Mouse (Mus musculus) MEL (cell line): ENCODE results near the gene Tmbim6. TPM values are rescaled to one million over a fixed set of nuclear protein-coding genes. Genes with fewer than 3 reads are reported as not detected.

Source experiments
- DNase-seq: peaks from one replicate; pipeline ENCODE4 v3.0.0; 2011; ENCODE audit warnings: low read depth, low spot score
- H3K27ac ChIP-seq: 2 replicates; pipeline ENCODE4 v1.5.1; 2012; ENCODE audit warnings: low read depth, mild to moderate bottlenecking, control low read depth, low read length, moderate library complexity; ENCODE audit not compliant: control insufficient read depth
- H3K27me3 ChIP-seq, 2 experiments: fragments of 150-350 bp in 1 of 2; sonication (generic) in 1 of 2; 2 replicates each; pipeline ENCODE4 v1.6.1; 2012; ENCODE audit warnings: low read length in 2 of 2, mild to moderate bottlenecking in 2 of 2, improper control_type of control experiment in 1 of 2, moderate library complexity in 1 of 2; ENCODE audit not compliant: insufficient read depth in 2 of 2, control insufficient read depth in 1 of 2
- H3K36me3 ChIP-seq, 2 experiments: 2 replicates each; pipeline ENCODE4 v1.6.1; 2012 to 2014; ENCODE audit warnings: low read length in 2 of 2, improper control_type of control experiment in 1 of 2, inconsistent platforms in 1 of 2, mild to moderate bottlenecking in 1 of 2; ENCODE audit not compliant: insufficient read depth in 2 of 2, control insufficient read depth in 1 of 2
- H3K4me1 ChIP-seq, 2 experiments: fragments of 150-350 bp in 1 of 2; sonication (generic) in 1 of 2; 2 replicates each; pipeline ENCODE4 v1.6.1; 2012; ENCODE audit warnings: low read length in 2 of 2, improper control_type of control experiment in 1 of 2, mild to moderate bottlenecking in 1 of 2; ENCODE audit not compliant: insufficient read depth in 2 of 2, control insufficient read depth in 1 of 2
- H3K4me3 ChIP-seq, 2 experiments: fragments of 150-350 bp in 1 of 2; sonication (generic) in 1 of 2; 2 replicates each; pipeline ENCODE4 v1.5.1; 2012; ENCODE audit warnings: low read depth in 2 of 2, low read length in 2 of 2, mild to moderate bottlenecking in 2 of 2, moderate library complexity in 2 of 2, control low read depth in 1 of 2, improper control_type of control experiment in 1 of 2; ENCODE audit not compliant: control insufficient read depth in 1 of 2, insufficient read depth in 1 of 2
- H3K79me2 ChIP-seq: 2 replicates; pipeline ENCODE4 v1.6.1; 2012; ENCODE audit warnings: mild to moderate bottlenecking, low read length, moderate library complexity; ENCODE audit not compliant: control insufficient read depth, poor library complexity, insufficient read depth
- H3K9ac ChIP-seq: 2 replicates; pipeline ENCODE4 v1.6.1; 2012; ENCODE audit warnings: low read depth, mild to moderate bottlenecking, control low read depth, low read length, moderate library complexity; ENCODE audit not compliant: control insufficient read depth, poor library complexity, severe bottlenecking
- H3K9me3 ChIP-seq: fragments of 150-350 bp; sonication (generic); replicated peaks from 2 replicates; pipeline ENCODE4 v1.6.1; 2012; ENCODE audit warnings: mild to moderate bottlenecking, low read length, improper control_type of control experiment, moderate library complexity; ENCODE audit not compliant: insufficient read depth
- MAX ChIP-seq: IDR thresholded peaks from 2 replicates; pipeline ENCODE4 v1.6.1; 2011; ENCODE audit warnings: low read length, improper control_type of control experiment
- MYB ChIP-seq: IDR thresholded peaks from 2 replicates; pipeline ENCODE4 v1.6.1; 2011; ENCODE audit warnings: mild to moderate bottlenecking, low read depth, low read length, improper control_type of control experiment
- POLR2AphosphoS5 ChIP-seq: IDR thresholded peaks from 2 replicates; pipeline ENCODE4 v1.6.1; 2012; ENCODE audit warnings: low read depth, borderline replicate concordance, mild to moderate bottlenecking, inconsistent platforms, low read length, moderate library complexity, mixed read lengths
- TBP ChIP-seq: IDR thresholded peaks from 2 replicates; pipeline ENCODE4 v1.8.0; 2011; ENCODE audit warnings: low read depth, low read length, improper control_type of control experiment
- UBTF ChIP-seq: IDR thresholded peaks from 2 replicates; pipeline ENCODE4 v1.6.1; 2012; ENCODE audit warnings: low read depth, mild to moderate bottlenecking, inconsistent platforms, low read length, improper control_type of control experiment, moderate library complexity, borderline replicate concordance; ENCODE audit not compliant: insufficient read depth
- ZKSCAN1 ChIP-seq: IDR thresholded peaks from 2 replicates; pipeline ENCODE4 v1.6.1; 2012; ENCODE audit warnings: low read depth, mild to moderate bottlenecking, inconsistent platforms, low read length, improper control_type of control experiment, moderate library complexity
- ZNF384 ChIP-seq: IDR thresholded peaks from 2 replicates; pipeline ENCODE4 v1.6.1; 2012; ENCODE audit warnings: low read depth, mild to moderate bottlenecking, inconsistent platforms, low read length, improper control_type of control experiment
- polyA plus RNA-seq, 2 experiments: library from polyadenylated mRNA; stranded (reverse) in 1 of 2; unstranded in 1 of 2; fragments of >175 nt in 1 of 2; fragments of >200 nt in 1 of 2; gene quantifications; 2 replicates each; pipeline versions ENCODE4 v1.2.1 to v1.2.4; 2012; ENCODE audit warnings: low replicate concordance in 2 of 2, low read depth in 1 of 2; ENCODE audit not compliant: insufficient read length in 2 of 2, insufficient read depth in 1 of 2, missing spikeins in 1 of 2
- total RNA-seq: library from RNA; depleted of rRNA; stranded (reverse); fragments of 300-350 nt; gene quantifications from 2 replicates; pipeline ENCODE4 v1.2.3, GENCODE M21; 2012

Gene Tmbim6
- total and polyA plus RNA-seq, 3 experiments: 243 to 339 TPM; not detected in 1

DNA sequence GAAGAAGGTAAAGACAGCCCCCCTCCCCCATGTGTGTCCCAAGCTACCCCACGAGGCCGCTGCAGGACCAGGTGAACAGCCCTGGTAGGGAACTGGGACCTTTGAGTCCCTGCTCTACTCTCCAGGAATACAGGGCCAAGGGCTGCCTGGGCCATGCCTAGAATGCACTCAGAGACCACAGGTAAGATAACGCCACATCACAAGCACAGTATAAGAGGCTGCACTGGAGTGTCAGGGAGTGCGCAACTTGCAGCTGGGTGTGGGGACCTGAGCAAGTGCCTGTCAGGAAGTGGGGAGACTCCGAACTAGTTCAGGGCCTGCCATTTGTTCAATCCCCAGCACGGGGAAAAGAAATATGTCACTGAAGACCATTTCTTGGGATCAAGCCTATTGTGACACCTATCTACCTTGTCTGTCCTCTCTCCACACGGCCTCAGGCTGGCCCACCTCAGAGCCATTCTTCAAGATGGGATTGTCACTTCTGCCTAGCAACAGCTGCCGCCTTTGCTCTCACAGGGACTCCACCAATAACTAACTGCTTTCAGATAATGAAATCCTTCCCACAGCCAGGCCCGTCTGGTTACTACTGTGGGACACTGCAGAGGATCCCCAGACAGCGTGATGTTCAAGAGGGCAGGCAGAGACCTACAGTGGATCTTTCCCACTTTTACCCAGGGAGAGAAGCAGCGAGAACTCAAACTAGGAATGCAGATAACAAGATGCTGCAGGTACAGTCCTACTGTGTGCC lies 60.6 kb downstream of the Tmbim6 start:
- H3K4me3 ChIP-seq: no peak overlapping the region
- no peak overlapping the region for H3K27ac ChIP-seq
- H3K9ac ChIP-seq: no peak overlapping the region
- peaks cover 3 to 37% of the 10 kb centered on the region in 2 experiments for H3K4me1 ChIP-seq
- no peak for TF ChIP-seq MAX
- TF ChIP-seq ZKSCAN1: peak; percentile 63; the same call in 1 of the 2 replicates
- TF ChIP-seq UBTF: no peak
- H3K9me3 ChIP-seq: no peaks in the 10 kb centered on the region
- no peak for DNase-seq
- H3K36me3 ChIP-seq: peaks cover 0 to 23% of the 10 kb centered on the region in 2 experiments; a peak in 2 of 4 replicates
- no peaks in the 10 kb centered on the region for H3K27me3 ChIP-seq
- peaks cover 6% of the 10 kb centered on the region; the same call in 1 of the 2 replicates for H3K79me2 ChIP-seq

GRCm38 (mm10) chr15:99454585-99455279 lies 62.0 kb downstream of the Tmbim6 start:
- Histone ChIP-seq H3K27me3 (no peaks in the 10 kb centered on the region), H3K4me1 (peaks cover 5 to 27% of the 10 kb centered on the region in 2 experiments), H3K9ac (no peak overlapping the region)
- no peak for DNase-seq
- peak; percentile 54 for TF ChIP-seq ZNF384
- no peak for TF ChIP-seq TBP
- TF ChIP-seq, all 39 proteins: peak for 1
- Histone ChIP-seq H3K4me3 (no peak overlapping the region), H3K27ac (no peak overlapping the region), H3K36me3 (peaks cover 0 to 19% of the 10 kb centered on the region in 2 experiments; a peak in 2 of 4 replicates), H3K79me2 (peaks cover 6% of the 10 kb centered on the region; the same call in 1 of the 2 replicates), H3K9me3 (no peaks in the 10 kb centered on the region)

DNA sequence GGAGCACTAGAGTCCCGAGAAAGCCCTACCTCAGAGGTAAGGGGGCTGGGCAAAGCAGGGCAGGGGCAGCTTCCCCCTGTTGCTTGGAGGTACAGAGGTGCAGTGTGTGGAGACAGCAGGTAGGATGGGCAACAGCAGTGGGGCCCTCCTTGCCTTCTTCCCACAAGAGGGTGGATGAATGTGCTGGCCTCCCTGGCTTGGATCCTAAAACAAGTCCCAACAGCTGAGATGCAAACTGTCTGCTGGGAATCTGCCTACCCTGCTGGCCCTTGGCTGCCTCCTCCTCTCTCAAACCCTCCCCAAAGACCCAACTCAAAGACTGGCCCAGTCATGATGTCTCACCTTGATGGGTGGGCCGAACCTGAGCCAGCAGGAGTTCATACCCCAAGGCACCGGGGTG lies 62.7 kb downstream of the Tmbim6 start:
- Histone ChIP-seq H3K27me3 (no peaks in the 10 kb centered on the region), H3K79me2 (peaks cover 6% of the 10 kb centered on the region; the same call in 1 of the 2 replicates), H3K9ac (no peak overlapping the region), H3K4me3 (no peak overlapping the region), H3K9me3 (no peaks in the 10 kb centered on the region), H3K27ac (no peak overlapping the region), H3K36me3 (peaks cover 0 to 15% of the 10 kb centered on the region in 2 experiments; a peak in 2 of 4 replicates), H3K4me1 (peaks cover 5 to 21% of the 10 kb centered on the region in 2 experiments)
- no peak for DNase-seq
- no peak for TF ChIP-seq MYB
- no peak for TF ChIP-seq POLR2AphosphoS5
